Mouse (Mus musculus): ENCODE data around the gene Atf6.

The Atf6 gene

DNA sequence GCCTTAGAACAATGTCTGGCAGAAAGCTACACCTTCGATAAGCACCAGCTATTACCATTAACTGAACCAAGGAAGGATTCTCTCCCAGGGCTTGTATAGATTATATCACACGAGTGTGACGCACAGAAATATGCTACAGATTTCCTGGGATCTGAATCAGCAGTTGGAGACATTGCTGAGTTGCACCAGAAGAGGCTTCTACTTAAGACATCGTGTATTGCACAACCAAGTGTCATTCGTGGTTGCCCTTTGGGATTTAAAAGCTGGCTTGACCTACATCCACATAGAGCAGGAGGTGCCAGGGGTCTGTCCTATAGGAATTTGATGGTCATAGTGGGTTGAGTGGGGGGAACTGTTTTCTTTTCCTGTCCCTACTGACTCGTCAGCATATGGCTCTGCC is 164.6 kb downstream of the Atf6 start:
- no peak for DNase-seq

DNA sequence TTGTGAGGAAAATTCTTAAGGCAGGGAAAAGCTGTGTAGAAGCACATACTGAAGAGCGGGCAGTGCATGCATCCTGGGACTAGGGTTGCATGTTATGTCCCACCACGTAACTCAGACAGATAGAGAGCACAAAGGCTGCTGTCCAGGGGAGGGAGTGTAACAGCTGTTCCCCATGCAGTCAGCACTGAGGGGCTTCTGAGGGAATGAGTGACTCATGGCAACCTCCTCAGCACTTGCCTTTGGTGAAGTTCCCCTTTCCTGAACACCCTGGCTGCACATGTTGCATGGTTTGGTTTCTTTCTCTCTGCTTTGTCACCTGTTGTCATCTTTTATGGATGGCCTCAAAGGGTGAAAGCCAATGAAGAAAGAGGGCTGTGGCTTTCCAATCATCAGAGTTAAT is 165.3 kb downstream of the Atf6 start:
- DNase-seq = no peak

DNA sequence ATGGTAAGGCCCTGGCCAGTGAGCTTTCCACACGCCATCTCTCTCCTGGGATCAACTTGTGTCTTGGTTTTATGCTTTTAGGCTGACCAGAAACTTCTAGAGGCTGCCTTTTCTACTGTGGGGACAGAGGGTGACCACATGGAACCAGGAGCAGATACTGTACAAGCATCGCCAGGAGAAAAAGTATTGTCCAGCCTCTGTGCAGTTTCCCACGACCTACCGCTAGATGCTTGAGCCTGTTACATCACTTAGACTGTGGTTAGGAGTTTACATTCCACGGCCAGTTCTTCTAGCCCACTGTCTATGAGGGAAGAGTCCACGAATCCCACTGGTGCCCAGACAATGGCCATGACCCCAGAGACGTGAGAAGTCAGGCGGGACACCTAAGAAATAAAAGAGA is 166.0 kb downstream of the Atf6 start:
- DNase-seq = no peak

DNA sequence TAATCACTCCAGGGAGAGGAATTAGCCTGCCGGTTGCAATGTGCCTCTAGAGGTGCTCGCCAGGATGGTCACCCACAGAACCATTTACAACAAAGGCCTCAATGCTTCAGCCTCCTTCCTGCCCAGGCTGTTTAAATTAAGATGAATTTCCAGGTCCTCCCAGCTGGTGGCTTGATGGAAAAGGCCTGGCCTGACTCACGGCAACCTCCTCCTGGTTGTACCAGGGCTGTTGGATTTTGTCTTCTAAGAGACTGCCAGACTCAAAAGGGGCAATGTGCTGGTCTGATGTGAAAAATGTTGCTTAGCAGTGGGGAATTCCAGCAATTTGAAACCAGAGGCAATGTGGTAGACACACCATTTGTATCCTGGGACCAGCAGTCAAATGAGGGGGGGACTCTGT is 166.4 kb downstream of the Atf6 start:
- DNase-seq = no peak

DNA sequence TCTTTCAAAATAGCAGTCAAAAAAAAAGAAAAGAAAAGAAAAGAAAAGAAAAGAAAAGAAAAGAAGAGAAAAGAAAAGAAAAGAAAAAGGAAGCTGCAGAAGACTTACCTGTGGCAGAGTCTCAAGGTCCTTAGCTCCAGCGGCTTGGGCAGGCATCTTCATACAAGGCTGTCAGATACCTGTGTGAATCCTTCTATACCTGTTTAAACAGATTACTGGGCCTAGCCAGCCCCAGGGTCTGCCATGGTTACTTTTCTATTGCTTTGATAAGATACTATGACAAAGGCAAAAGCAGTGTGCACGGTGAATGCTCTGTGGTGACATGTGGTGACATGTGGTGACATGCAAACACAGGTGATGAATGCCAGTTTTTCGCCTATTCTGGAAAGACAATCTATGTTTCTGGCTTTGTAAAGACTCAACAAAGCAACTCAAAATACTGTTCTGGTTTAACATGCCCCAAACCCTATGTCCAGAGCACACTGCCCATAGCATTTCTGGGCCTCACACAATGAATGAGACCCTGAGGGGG is 167.0 kb downstream of the Atf6 start:
- DNase-seq = no peak

DNA sequence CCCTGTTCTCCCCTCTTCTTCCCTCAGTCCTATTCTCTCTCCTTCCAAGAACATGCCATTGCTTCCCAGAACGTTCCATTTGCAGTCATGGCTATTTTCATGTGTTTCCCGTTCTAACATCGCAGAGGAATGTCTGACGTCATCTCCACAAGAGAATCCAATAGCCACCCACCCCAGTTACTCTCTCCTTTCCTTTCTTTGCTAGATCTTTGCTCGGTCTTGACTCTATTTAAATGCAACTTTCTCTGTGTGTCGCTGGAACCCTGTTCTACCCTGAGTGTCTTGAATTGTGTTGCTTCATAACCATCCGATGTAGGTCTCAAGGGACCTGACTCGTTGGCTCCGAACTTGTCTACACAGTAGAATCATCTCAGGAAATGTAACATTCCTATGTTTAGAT is 168.0 kb downstream of the Atf6 start:
- no peak for DNase-seq

DNA sequence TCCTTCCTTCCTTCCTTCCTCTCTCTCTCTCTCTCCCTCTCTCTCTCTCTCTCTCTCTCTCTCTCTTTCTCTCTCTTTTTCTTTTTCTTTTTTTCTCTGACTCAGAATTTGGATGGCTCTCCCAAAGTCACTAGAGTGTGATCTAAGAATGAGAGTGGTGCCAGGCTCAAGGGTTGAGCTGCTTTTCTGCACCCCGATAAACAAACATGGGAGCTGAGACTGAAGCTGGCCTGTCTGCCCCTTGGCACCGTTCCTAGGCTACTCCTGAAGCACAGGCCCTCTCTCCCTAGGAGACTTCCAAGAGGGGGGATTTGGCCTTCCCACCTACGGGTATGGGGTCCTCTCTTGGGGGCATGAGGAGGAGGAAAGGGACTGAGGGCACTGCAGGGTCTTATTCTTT is 168.8 kb downstream of the Atf6 start:
- DNase-seq = no peak

DNA sequence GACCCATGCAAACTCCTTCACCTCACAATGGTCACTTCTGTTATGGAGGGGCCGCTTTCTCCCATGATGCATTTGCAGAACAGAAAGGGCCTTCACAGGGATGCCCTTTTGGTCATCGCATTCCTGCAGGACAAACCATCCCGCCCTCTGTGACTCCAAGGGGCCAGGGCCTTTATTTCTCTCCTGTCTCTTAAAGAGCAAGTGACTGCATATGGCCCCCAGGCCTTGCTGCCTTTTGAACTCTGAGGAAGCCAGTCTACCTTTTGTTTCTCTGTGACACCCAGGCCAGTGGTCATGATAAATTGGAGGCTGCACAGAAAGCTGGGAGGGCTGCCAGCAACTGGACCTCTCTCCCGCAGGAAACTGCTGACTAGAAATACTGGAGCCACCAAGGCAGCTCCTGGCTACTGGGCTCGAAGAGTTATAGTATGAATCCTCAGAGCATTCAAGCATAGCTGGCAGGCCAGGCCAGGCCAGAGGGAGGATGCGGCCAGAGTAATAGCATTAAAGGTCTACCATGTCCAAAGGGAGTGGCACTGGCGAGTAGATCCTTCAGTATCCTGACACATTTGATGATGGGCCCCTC is 169.7 kb downstream of the Atf6 start:
- no peak for DNase-seq

DNA sequence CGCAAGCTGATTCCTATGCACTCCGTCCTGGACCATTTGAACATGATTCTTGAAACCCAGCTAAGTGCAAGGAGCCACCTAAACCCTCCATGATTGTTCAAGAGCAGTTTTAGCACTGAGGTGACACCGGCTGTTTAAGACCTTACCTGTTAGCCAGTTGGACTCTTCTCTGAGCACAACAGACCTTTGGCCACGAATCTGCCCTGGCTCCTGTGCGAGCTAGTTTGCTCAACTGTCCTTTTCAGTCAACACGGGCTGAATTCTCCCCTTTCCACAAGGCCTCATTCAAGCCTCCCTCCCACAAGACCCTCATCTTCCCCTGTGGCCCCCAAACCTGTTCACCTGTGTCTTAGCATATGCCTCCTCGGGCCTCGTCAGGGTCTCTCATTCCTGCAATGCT is 170.6 kb downstream of the Atf6 start:
- no peak for DNase-seq

DNA sequence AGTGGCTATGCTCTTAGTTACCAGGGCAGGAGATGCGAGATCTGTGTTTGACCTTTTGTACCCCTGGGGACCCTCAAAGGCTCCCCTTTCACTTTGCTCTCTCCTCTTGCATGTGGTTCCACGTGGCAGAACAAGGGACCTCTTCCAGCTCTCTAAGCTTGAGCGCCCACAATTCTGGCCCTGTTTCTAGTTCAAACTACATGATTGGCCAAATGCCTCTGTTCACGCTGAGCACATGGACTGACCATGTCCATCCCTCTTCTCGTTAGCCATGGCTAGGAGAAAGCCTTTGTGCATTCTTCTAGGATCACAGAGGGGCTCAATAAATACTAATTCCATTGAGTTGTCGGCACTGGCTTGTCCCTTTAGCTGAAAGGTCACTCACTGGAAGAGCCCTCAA is 172.2 kb downstream of the Atf6 start:
- DNase-seq = no peak

DNA sequence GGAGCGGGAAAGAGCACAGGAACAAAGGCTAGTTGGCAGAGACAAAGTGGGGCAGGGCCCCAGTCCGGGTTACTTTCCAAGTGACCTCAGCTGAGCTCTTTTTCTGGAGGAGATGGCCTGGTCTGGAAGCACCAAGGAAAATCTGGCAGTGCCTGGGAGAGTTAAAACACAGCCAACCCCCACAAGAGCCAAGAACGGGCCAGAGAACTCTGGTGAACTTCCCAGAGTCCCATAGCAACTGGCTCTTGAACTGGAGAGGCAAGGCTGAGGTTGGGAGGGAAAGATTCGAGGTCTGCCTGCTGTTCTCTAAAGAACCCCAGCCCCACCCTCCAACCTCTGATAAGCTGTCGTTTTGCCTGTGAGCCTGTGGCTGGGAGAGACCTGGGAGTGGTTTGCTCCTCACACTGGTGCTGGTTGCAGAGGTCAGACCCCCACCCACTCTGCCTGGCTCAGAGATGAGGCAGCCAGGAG is 172.7 kb downstream of the Atf6 start:
- no peak for DNase-seq

DNA sequence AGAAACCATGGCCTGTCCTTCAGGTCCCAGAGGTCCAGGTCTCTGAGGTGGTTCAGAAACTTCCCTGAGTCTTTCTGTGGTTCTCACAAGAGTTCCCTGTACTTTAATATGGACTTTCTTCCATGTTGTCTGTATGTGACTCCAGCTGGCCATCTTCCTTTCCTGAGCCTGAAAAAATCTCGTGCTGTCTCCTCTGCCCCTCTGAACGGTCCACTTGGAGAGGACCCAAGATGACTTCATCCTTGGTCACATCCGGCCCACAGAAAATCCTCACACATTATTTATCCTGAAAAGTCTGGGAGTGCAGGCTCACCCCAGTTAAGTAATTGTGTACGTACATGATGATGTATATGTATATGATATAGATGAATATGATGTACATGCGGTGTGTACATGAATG is 176.3 kb downstream of the Atf6 start:
- no peak for DNase-seq

DNA sequence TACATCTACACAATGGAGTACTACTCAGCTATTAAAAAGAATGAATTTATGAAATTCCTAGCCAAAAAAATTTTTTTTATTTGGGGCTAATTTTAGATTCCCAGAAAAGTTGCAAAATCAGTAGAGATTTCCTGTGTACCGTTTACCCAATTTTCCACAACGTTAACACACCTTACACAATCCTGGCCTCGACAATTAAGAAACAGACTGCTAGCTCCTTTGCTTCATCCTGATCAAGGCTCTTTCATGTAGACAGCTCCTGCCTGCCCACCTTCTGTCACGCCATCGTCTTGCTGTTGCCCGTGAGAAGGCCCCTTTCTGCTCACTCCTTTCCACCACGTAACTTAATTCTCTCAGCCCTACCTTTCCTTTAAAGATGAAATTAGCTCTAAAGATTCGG is 177.8 kb downstream of the Atf6 start:
- DNase-seq = no peak

DNA sequence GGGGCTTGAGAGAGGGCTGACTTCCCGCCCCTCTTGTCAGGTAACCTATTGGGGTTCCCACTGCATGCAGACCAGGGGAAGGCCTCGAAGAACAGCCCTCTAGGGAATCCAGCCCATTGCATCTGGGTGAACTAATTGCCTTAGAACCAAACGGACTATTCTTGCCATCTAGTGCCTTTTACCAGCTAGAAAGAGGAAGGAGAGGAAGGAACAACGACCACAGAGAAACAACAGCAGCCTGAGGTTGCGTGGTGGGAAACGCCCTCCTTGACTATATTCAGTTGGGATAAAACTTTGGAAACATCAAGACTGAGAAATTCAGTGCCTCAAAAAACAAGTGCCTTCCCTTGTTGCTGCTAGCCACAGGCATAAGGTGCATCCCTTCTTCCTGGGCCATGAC is 183.7 kb downstream of the Atf6 start:
- no peak for DNase-seq

DNA sequence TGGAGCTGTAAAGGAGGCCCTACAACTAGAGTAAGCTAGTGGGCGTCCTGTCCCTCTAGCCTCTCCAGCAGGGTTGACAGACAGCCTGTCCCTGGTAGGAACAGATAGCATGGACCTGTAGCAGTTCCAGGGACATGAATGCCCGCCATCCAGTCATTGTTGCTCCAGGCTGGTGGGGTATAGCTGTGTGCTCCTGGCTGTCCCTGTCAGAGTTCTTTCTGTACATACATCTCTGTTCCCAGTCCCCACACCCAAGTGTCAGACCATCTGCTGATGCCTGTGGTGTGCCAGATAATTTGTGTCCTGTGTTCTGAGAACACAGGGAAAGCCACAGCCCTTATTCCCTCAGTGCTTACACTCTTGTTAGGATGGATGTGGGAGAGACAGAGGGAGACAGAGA is 187.9 kb downstream of the Atf6 start:
- DNase-seq = no peak

DNA sequence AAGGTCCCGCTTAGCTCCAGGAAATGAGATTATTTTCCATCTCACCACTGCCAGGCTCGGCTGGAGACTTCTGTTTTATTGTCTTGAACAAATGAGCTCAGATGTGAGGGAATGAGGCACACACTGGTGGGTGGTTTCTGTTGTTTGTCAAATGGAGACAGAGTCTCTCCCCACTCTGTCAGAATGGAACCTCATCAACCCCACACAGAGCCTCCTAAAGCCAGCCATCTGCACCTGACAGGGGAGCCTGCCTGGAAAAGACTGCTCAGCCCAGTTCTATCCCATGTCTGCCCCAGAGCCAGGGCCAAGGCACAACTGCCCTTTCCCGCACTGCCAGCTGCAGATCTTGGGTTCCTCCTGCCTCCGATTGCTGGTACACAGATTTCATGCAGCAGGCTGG is 188.7 kb downstream of the Atf6 start:
- no peak for DNase-seq

DNA sequence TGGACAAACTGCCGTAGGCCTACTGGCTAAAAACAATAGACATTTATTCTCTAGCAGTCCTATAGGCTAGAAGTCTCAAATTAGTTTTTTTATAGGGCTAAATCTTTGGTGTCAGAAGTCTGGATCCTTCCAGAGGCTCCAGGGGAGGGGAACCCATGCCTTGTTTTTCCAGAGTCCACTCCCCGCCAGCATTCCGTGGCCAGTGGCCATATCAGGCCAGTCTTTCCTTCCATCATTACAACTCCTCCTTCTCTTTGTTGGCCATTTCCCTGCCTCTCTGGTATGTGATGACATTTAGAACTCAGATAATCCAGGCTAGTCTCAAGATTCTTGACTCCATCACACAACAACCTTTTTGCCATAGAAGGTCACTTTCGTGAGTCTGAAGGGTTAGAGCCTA is 189.9 kb downstream of the Atf6 start:
- no peak for DNase-seq

DNA sequence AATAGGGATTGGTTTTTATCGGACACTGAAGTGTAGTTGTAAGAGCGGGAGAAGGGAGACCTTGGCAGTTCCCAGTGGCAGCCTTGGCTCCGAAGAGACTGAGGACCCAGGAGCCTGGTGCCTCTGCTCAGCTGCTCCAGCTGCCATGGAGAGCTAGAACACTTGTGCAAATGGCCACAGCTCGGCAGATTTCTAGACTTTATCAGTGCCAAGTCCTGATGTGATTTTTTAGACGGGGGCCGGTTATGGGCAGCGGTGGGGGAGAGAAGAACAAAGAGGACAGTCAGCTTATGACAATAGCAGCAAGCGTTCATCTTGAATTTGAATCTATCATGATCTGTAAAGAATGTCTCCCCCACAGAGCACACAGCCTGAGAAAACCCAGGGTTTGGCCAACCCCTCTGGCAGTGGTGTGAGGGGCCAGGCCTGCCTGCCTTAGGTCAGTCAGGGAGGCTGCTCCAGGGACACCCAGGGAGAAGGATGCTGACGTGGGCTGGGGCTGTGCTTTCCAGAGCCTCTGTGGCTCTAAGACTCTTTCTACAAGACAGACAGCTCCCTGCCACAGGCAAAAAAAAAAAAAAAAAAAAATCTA is 193.3 kb downstream of the Atf6 start:
- DNase-seq = no peak

DNA sequence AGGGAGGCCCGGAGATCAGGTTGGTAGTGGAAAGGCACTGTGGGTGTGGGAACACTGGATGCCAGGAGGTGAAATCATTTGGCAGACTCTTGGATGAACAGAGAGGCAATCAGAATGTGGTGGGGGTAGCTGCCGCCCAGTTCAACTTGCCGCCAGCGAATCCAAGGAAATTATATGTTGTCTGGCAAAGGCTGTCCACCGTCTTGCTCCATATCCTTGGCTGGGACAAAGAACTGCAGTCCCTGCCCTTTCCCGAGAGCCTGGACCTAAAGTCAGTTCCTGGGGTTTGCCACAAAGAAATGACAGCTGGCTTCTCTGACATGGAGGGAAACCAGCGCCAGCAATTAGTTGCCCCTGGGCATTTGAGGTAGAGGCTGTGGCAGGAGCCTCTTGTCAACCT is 202.4 kb downstream of the Atf6 start:
- no peak for DNase-seq

DNA sequence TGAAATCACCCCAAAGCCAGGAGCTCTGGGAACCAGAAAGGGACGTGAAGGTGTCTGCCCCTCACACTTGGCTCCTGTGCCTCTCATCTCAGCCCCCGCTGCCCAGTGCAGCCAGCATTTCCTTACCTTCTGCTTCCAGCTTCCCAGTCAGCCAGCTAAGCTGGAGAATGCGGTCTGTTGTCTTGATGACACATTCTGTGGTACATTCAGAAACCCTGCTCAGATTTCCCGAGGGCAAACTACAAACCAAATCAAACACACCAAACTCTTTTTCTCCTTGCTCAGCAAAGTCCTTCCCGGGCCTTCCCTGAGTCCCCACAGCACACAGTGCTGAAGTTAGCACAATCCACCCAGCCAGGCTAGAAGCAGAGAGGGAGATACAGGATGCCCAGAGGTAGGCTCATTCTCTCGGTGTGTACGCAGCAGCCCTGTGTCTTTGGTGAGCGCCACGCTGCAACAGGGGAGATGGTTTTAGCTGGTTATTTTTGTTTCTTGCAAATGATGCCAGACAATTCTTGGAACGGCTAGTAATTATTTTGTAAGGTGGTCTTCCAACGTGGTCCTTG is 202.9 kb downstream of the Atf6 start:
- no peak for DNase-seq

DNA sequence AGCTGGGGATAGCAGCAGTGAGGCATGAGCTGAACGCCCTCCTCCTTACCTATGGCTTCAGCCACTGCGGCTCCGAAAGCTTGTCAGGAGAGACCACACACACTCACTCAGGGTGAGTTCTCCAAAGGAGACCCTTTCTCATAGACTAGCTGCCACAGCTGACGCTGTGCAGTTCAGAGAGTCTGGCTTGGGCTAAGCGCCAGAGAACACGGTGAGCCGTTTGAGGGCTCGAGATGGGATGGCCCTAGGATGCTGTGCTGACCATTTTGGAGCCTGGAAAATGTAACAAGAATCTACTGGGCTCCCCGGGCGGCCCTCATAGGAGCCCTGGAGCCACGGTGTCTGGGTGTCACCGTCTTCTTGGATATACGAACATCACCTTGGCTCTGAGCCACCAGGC is 208.3 kb downstream of the Atf6 start:
- DNase-seq = no peak

DNA sequence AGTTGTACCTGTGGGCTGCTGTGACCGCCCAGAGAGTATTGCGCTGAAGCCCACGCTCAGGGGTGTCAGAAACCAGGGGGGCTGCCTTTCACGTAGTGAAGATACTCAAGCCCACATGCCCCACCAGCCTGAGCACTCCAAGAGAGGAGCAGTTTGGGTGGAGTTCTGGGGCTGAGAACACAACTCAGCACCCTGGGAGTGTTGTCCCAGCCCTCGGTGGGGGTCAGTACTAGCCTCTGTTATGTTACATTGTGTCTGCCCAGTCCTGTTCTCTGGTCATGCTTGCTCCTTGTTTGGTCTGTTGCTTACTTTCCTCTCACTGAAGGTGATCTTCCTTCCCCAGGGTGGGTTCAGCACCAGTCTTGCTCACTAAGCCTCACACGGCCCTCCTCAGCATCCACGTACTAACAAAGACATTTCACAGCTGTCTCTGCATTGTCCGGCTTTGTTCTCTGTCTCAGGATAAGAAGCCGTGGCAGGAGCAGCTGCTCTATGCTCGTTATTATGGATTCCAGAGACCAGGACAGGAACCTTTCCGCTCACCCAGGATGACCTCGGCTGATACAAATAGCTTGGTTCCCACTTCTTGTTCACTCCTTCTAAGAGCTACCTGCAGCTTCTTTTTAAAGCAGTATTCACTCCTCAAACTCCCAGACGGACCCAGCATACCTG is 209.8 kb downstream of the Atf6 start:
- DNase-seq = no peak

DNA sequence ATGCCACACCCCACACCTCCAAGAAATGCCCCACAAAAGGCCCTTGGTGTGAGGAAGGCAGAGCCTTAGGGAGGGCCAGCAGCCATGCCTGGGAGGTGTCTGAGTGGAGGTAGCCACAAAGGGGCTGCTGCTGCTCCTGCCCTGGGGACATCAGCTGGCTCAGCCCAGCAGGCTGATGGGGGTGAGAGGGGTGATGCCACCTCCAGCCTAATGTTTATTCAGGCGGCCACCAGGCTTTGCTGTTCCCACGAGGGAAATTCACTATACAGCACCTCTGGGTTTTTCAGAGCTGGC is 210.4 kb downstream of the Atf6 start:
- DNase-seq = no peak

DNA sequence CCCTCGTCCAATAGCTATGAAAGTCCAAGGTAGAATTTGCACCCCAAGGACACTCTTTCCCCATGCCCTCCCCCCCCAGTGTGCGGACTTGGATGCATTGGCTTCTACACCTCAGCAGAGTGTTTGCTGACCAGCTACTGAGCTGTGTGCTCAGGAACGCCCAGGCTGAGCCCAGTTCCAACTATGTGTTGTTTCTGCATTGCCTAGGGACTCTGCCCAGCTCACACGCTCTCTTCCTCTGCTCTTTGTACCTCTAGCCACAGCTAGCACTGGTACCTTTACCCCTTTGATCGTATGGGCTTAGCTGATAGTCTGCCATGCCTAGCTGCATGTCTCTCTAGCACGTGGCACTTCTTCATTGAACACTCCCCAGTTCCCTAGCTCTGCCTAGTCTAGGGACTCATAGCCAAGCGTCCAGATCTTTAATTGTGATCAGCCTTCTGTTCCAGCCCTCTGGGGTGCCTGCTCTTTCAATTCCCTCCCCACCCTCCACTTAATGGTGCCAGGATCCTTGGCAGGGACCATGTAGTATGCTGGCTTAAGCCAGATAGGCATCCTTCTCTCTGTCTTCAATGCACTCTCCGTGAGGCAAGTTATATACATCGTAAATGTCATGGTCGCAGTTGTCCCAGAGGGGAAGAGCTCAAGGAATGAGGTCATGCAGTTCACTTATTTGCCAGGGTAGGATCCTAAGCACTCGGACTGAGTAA is 210.9 kb downstream of the Atf6 start:
- DNase-seq = no peak

Data from liver (tissue).